8 mouse cellular contexts compared by ENCODE assay signal in genomic region chr11:120823551-120823947, GRCm38 (mm10). TPM values are rescaled to one million over a fixed set of nuclear protein-coding genes. Genes with fewer than 3 reads are reported as not detected.
DNase-seq lines count a peak whose midpoint lies in the region; ATAC-seq and TF ChIP-seq lines count a peak whose summit lies in the region.

No protein-coding gene starts in this region.

- WGBS in heart, postnatal 0 days, result under 1% methylated on average over 40 of the region's 40 CpGs
- WGBS in liver, embryonic 13.5 days (ENCODE audit: insufficient replicate concordance), result under 1% methylated on average over 40 of the region's 40 CpGs
- 0% methylated on average over 37 of the region's 40 CpGs for WGBS in stomach, embryonic 16.5 days

- peak overlapping the region; percentile 62 for H3K4me3 ChIP-seq in heart, postnatal 0 days (ENCODE audit: low read depth, low read length)
- peak overlapping the region; percentile 75 for H3K4me3 ChIP-seq in liver, embryonic 13.5 days (replicated peaks)
- H3K4me3 ChIP-seq in stomach, embryonic 16.5 days (replicated peaks; ENCODE audit: low read length), result peak overlapping the region; percentile 78

- no peak for TF ChIP-seq EP300 in heart, postnatal 0 days (IDR thresholded peaks at IDR 0.05; ENCODE audit: low read depth)

- H3K4me1 ChIP-seq in heart, postnatal 0 days (ENCODE audit: control insufficient read depth, insufficient read depth), result peaks cover 38% of the 10 kb centered on the region
- H3K4me1 ChIP-seq in liver, embryonic 13.5 days (replicated peaks), result peaks cover 54% of the 10 kb centered on the region
- H3K4me1 ChIP-seq in stomach, embryonic 16.5 days (ENCODE audit: control insufficient read depth, insufficient read depth, low read length), result peaks cover 24% of the 10 kb centered on the region

- H3K27ac ChIP-seq in heart, postnatal 0 days (ENCODE audit: low read depth), result peak overlapping the region; percentile 91
- peak overlapping the region; percentile 89 for H3K27ac ChIP-seq in liver, embryonic 13.5 days
- H3K27ac ChIP-seq in stomach, embryonic 16.5 days (ENCODE audit: low read length), result peak overlapping the region; percentile 95

- no peak for TF ChIP-seq CTCF in heart, postnatal 0 days (IDR thresholded peaks at IDR 0.05; ENCODE audit: low read depth)

- peak; percentile 12; the same call in 1 of the 2 replicates for ATAC-seq in heart, postnatal 0 days (ENCODE audit: insufficient read depth, low read depth)
- ATAC-seq in liver, embryonic 13.5 days (ENCODE audit: low read depth), result peak; percentile 60
- peak; percentile 34 for ATAC-seq in stomach, embryonic 16.5 days (ENCODE audit: insufficient read depth, low FRiP score)

- H3K27me3 ChIP-seq in heart, postnatal 0 days (ENCODE audit: control insufficient read depth, insufficient read depth, low read length), result no peaks in the 10 kb centered on the region
- H3K27me3 ChIP-seq in liver, embryonic 13.5 days, result no peaks in the 10 kb centered on the region
- no peaks in the 10 kb centered on the region for H3K27me3 ChIP-seq in stomach, embryonic 16.5 days (ENCODE audit: control insufficient read depth, insufficient read depth, low read length)

- no peaks in the 10 kb centered on the region for H3K9me3 ChIP-seq in heart, postnatal 0 days (replicated peaks; ENCODE audit: control insufficient read depth, low read length)
- no peaks in the 10 kb centered on the region for H3K9me3 ChIP-seq in liver, embryonic 13.5 days (replicated peaks)
- H3K9me3 ChIP-seq in stomach, embryonic 16.5 days (replicated peaks; ENCODE audit: control insufficient read depth, low read length), result no peaks in the 10 kb centered on the region

- DNase-seq in heart, adult 8-10 months (ENCODE audit: low spot score), result peak; percentile 9
- DNase-seq in heart, postnatal 25 days (ENCODE audit: low spot score), result no peak
- peak; percentile 43 to 46 for DNase-seq in urinary bladder, postnatal 36 days (ENCODE audit: low spot score in 2 of 2)
- no peak for DNase-seq in urinary bladder, postnatal 14 days (ENCODE audit: low spot score)
- no peak for DNase-seq in heart, postnatal 0 days (ENCODE audit: low spot score)
- DNase-seq in liver, embryonic 13.5 days, result no peak
- no peak for DNase-seq in thymus, postnatal 14 days

- H3K4me2 ChIP-seq in heart, postnatal 0 days (ENCODE audit: low read depth, low read length), result peak overlapping the region; percentile 77
- peak overlapping the region; percentile 98 for H3K4me2 ChIP-seq in liver, embryonic 13.5 days
- peak overlapping the region; percentile 98 for H3K4me2 ChIP-seq in stomach, embryonic 16.5 days (ENCODE audit: low read depth, low read length)

- H3K36me3 ChIP-seq in heart, postnatal 0 days (replicated peaks; ENCODE audit: control insufficient read depth, insufficient read depth, low read length), result peaks cover 20% of the 10 kb centered on the region
- peaks cover 41% of the 10 kb centered on the region for H3K36me3 ChIP-seq in liver, embryonic 13.5 days
- peaks cover 14% of the 10 kb centered on the region; the same call in 1 of the 2 replicates for H3K36me3 ChIP-seq in stomach, embryonic 16.5 days (ENCODE audit: control insufficient read depth, insufficient read depth, low read length)

- H3K9ac ChIP-seq in heart, postnatal 0 days (replicated peaks; ENCODE audit: low read depth, low read length), result peak overlapping the region; percentile 65
- peak overlapping the region; percentile 86 for H3K9ac ChIP-seq in liver, embryonic 13.5 days
- peak overlapping the region; percentile 94 for H3K9ac ChIP-seq in stomach, embryonic 16.5 days (ENCODE audit: low read length)

- intact Hi-C loops in heart, postnatal 25 days (cut with DNase I), result no loop called here

RNA-seq across cellular contexts. Expression of gene Fasn, which starts 0.8 kb away (rescaled TPM):
- total RNA-seq in heart, adult 8-10 months (2022), result 10 to 100 TPM; 12.0 to 18.1 (median 14.9) TPM
- 10 to 100 TPM; 29.8 to 52.8 TPM for total RNA-seq in heart, postnatal 25 days (2021)
- 79.2 and 90.4 TPM in 2 replicates for total RNA-seq in heart, postnatal 0 days (2014; rRNA removed; ENCODE audit: low replicate concordance)
- 10.8 and 14.1 TPM in 2 replicates for polyA plus RNA-seq in heart, postnatal 0 days (2015; fragmentation: Nextera tagmentation; extraction: Ambion mirVana)
- 15.3 and 17.9 TPM in 2 replicates for polyA plus RNA-seq in liver, embryonic 13.5 days (2015; fragmentation: Nextera tagmentation; extraction: Ambion mirVana)
- 51.9 and 55.3 TPM in 2 replicates for polyA plus RNA-seq in stomach, embryonic 16.5 days (2015; fragmentation: Nextera tagmentation; extraction: Ambion mirVana)

RNA-seq across cellular contexts. Expression of gene Dus1l, which starts 27.3 kb away (rescaled TPM):
- total RNA-seq in heart, adult 8-10 months (2022), result 10 to 100 TPM; 25.9 to 32.7 (median 27.6) TPM
- 10 to 100 TPM; 26.8 to 27.8 TPM for total RNA-seq in heart, postnatal 25 days (2021)
- total RNA-seq in heart, postnatal 0 days (2014; rRNA removed; ENCODE audit: low replicate concordance), result 42.2 and 47.1 TPM in 2 replicates
- 35.6 and 40.2 TPM in 2 replicates for polyA plus RNA-seq in heart, postnatal 0 days (2015; fragmentation: Nextera tagmentation; extraction: Ambion mirVana)
- polyA plus RNA-seq in liver, embryonic 13.5 days (2015; fragmentation: Nextera tagmentation; extraction: Ambion mirVana), result 82.6 and 86.2 TPM in 2 replicates
- polyA plus RNA-seq in stomach, embryonic 16.5 days (2015; fragmentation: Nextera tagmentation; extraction: Ambion mirVana), result 60.6 and 69.3 TPM in 2 replicates

RNA-seq across cellular contexts. Expression of gene Gps1, which starts 39.5 kb away (rescaled TPM):
- total RNA-seq in heart, adult 8-10 months (2022), result 10 to 100 TPM; 56.3 to 63.8 (median 59.1) TPM
- total RNA-seq in heart, postnatal 25 days (2021), result 10 to 100 TPM; 52.2 to 57.0 TPM
- 120 and 125 TPM in 2 replicates for total RNA-seq in heart, postnatal 0 days (2014; rRNA removed; ENCODE audit: low replicate concordance)
- polyA plus RNA-seq in heart, postnatal 0 days (2015; fragmentation: Nextera tagmentation; extraction: Ambion mirVana), result 94.2 and 94.4 TPM in 2 replicates
- 102 and 104 TPM in 2 replicates for polyA plus RNA-seq in liver, embryonic 13.5 days (2015; fragmentation: Nextera tagmentation; extraction: Ambion mirVana)
- polyA plus RNA-seq in stomach, embryonic 16.5 days (2015; fragmentation: Nextera tagmentation; extraction: Ambion mirVana), result 166 and 167 TPM in 2 replicates

RNA-seq across cellular contexts. Expression of gene Rfng, which starts 39.5 kb away (rescaled TPM):
- total RNA-seq in heart, adult 8-10 months (2022), result 10 to 100 TPM; 10.1 to 11.3 (median 11.2) TPM
- 10 to 100 TPM; 12.3 to 13.9 TPM for total RNA-seq in heart, postnatal 25 days (2021)
- total RNA-seq in heart, postnatal 0 days (2014; rRNA removed; ENCODE audit: low replicate concordance), result 14.5 and 26.4 TPM in 2 replicates
- 15.3 and 17.0 TPM in 2 replicates for polyA plus RNA-seq in heart, postnatal 0 days (2015; fragmentation: Nextera tagmentation; extraction: Ambion mirVana)
- polyA plus RNA-seq in liver, embryonic 13.5 days (2015; fragmentation: Nextera tagmentation; extraction: Ambion mirVana), result 11.2 and 15.4 TPM in 2 replicates
- polyA plus RNA-seq in stomach, embryonic 16.5 days (2015; fragmentation: Nextera tagmentation; extraction: Ambion mirVana), result 41.1 and 43.8 TPM in 2 replicates

Comparison
In these comparisons a context has a peak if more than half of its experiments do, and no peak if none do; other contexts are left out.
1. DNase-seq: peak in heart, adult 8-10 months (single experiment) and urinary bladder, postnatal 36 days (2 of 2); none in heart, postnatal 25 days (single experiment), urinary bladder, postnatal 14 days (single experiment), heart, postnatal 0 days (single experiment), liver, embryonic 13.5 days (single experiment) and thymus, postnatal 14 days (single experiment).
2. Peak in every context shown above with its lines, with median percentiles within 50 percentile points of each other: ATAC-seq, H3K27ac ChIP-seq, H3K4me2 ChIP-seq, H3K4me3 ChIP-seq and H3K9ac ChIP-seq.